Mouse (Mus musculus) ovary, postnatal 10 days (tissue): Measurements from ENCODE around the gene Immp2l.

Source experiments
- DNase-seq: peaks from one replicate; pipeline ENCODE4 v3.0.0; 2022; ENCODE audit warnings: low spot score

The Immp2l gene

GRCm38 (mm10) chr12:41428806-41429205 lies 404.9 kb downstream of the Immp2l start:
- DNase-seq = no peak

GRCm38 (mm10) chr12:41436206-41436985 lies 412.5 kb downstream of the Immp2l start:
- no peak for DNase-seq

- no peak for DNase-seq
Measured at GRCm38 (mm10) chr12:41438446-41438845, 414.6 kb downstream of the Immp2l start.

GRCm38 (mm10) chr12:41468374-41468991 lies 444.6 kb downstream of the Immp2l start:
- DNase-seq = no peak

GRCm38 (mm10) chr12:41469096-41469801 lies 445.4 kb downstream of the Immp2l start:
- no peak for DNase-seq

DNA sequence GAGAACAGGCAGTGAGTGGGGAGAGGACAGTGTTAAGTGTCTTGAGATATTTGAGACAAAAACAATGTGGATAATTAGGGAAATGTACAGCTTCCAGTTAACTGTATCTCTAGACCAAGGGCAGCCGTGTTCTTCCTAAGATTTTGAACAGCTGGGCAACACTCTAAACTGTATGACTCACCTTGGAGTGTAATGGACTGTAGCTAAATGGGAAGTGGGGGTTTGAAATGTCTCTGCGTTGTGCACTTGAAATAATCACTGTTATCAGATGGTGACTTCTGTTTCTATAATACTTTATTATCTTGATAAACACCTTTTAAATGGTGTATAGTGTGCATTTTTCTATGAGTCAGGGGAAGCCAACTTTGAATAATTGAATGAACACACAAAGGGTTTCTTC lies 457.6 kb downstream of the Immp2l start:
- DNase-seq = no peak

- DNase-seq = no peak
Measured at GRCm38 (mm10) chr12:41483091-41483592, 459.3 kb downstream of the Immp2l start.

DNA sequence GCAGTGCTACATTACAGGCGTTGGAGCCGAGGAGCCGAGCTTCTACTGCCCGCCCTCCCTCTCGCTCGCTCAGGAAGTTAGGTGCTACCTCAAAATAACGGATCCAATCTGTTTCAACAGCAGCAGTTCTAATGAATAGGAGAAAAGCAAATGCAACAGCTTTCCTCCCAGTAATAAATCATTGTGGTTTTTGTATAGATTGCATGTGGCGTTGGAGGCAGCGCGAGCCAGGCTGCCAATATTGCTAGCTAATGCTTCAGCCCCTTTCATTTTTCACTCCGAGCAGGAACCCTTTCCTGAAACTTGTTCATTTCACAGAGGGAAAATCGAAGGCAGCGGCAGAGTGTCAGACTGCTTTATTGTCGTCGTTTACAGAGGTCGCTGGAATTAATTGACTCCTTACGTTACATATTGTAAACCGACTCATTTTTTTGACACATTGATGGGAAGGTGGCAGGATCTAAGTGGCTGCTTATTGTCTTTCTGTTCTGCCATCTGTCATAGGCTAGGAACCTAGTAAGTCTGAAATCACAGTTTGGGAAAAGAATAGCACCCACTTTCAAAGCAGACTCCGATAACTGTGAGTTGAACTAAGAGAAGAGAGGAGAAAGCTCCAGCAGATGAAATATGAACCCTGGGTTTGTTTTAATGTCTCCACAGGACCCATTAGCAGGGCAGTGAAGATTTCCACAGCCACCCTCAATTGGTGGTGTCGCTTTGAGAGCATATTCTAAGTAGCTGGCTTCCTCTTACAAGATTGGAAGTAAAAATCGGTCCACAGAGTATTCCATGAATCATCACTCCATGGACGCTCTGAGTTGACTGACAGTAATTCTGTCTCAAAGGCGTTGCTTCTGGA lies 459.9 kb downstream of the Immp2l start:
- no peak for DNase-seq

- no peak for DNase-seq
Measured at GRCm38 (mm10) chr12:41484689-41485511, 461.0 kb downstream of the Immp2l start.

- DNase-seq = no peak
Measured at GRCm38 (mm10) chr12:41485512-41486215, 461.8 kb downstream of the Immp2l start.

GRCm38 (mm10) chr12:41486331-41486730 lies 462.4 kb downstream of the Immp2l start, which contains the start of gene Lrrn3:
Gene Lrrn3, minus strand, starts transcription at chr12:41486431.
- DNase-seq = no peak

DNA sequence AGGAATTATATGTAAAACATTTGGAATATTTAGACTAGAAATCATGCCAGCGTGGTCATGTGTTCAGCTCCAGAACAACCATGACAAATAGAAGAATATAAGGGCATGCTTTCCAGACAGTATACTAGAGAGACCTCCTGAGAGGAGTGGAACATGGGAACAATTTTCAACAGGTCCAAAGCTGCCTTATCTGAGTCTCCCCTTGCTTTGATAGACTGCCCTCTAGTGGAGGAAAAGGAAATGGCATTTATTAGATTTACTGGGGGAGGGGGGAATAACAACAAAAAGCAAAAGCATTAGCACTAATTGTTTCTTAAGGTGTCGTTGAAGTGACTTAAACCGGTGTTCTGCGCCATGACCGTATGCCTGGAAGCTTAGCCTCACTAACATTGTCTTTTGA lies 463.1 kb downstream of the Immp2l start:
- DNase-seq = no peak

DNA sequence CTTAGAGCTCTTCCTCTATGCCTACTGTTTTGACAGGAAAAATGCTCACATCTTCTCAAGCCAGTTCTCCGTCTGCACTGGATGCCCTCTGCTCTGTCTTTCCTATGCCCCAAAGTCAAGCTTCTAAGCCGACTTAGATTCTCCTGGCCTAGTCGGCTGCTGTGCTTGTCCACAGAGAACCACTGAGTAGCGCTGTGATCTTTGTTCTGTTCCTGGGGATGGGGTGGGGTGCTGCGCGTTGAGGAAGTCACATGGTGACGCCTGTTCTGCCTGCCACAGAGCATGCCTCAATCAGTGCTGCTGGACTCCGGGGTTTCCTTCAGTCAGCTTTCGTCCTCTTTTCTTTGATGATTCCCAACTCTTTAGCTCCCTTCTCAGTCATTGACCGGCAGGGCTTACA lies 470.7 kb downstream of the Immp2l start:
- no peak for DNase-seq

DNA sequence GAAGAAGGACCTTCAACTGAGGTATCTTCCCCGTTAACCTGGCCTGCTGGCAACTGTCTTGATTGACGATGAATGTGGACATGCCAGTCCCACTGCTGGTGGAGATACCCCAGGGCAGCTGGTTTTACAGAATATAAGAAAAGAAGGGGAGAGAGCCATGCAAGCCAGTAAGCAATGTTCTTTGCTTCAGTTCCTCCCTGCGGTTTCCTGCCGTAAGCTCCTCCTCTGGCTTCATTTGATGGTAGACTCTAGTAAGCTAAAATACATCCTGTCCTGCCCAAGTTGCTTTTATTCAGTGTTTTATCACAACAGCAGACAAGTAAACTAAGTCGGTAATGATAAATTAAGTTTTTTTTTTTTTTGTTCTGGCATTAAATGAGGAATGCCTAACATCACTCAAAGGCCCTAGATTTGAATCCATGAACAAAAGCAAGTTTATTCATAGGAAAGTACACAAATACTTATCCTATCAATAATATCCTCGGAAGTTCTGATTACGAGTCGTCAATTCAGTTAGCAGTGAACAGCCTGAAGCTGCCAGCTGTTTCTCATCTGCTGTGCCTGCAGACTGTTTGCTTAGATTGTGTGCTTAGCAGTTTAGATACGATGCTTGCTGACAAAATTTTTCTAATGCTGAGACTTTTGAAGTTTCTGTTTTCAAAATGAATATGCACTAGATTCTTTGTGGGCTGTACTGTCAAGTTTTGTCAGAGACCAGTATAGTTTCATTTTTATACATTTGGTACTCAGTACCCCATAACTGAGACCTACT lies 476.3 kb downstream of the Immp2l start:
- DNase-seq = no peak

DNA sequence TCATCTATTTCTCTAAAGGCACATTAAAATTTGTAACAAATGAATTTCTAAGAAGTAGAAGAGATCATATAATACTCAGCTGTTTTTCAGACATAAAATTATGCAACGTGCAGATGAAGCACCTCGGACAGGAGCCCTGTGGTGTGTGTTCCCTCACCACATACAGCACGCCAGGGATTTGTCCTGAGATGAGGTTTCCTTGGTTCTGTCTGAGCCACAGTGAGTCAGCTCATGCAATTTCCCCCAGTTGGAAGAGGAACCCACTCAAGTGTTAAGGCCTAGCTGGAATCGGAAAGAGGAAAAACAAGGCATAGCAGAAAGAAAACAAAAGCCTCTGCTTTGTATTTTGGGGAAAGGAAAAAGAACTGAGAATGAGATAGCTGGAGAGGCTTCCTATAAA lies 484.7 kb downstream of the Immp2l start:
- no peak for DNase-seq

- no peak for DNase-seq
Measured at GRCm38 (mm10) chr12:41510588-41510987, 486.7 kb downstream of the Immp2l start.

- DNase-seq = no peak
Measured at GRCm38 (mm10) chr12:41518897-41519296, 495.0 kb downstream of the Immp2l start.

DNA sequence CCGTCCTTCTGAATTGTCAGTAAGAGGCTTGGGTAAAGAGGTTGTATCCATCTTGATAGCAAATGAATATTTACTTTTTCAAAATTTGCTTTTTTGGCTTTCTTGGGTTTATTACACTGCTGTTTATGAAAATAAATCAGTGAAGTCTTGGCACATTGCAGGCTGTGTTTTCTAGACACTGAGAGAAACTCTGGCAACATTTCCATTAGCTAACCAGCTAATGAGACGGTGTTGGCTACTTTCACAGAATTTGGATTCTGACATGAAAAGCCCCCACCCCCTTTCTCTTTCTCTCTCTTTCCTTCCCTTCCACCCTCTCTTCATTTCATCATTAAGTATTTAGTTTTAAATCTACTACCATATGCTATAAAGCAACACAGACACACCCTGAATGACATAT lies 496.4 kb downstream of the Immp2l start:
- no peak for DNase-seq

GRCm38 (mm10) chr12:41521671-41522070 lies 497.8 kb downstream of the Immp2l start:
- no peak for DNase-seq

GRCm38 (mm10) chr12:41526688-41527087 lies 502.8 kb downstream of the Immp2l start:
- no peak for DNase-seq
